Mouse (Mus musculus) layer of hippocampus, adult 8-10 months (tissue): ENCODE data around the gene Naxd. TPM values are rescaled to one million over a fixed set of nuclear protein-coding genes. Genes with fewer than 3 reads are reported as not detected.
A peak's percentile ranks its signal among the peaks of the same experiment; 100 is the strongest.
"Not testable (repeated sequence)": the region's sequence is repeated elsewhere in the genome, so short reads cannot be mapped to it uniquely, and the experiment has no call there.

Source experiments
- DNase-seq, 2 experiments: peaks; one replicate each; pipeline ENCODE4 v3.0.0; 2022; ENCODE audit warnings: low spot score in 2 of 2
- total RNA-seq, 4 experiments: library from RNA; stranded (reverse); gene quantifications; 2 replicates each; pipeline ENCODE4 v1.2.4; 2022

Naxd gene
- total RNA-seq, 4 experiments from 2014 or later: 57.5 to 64.5 (median 63.5) TPM

DNA sequence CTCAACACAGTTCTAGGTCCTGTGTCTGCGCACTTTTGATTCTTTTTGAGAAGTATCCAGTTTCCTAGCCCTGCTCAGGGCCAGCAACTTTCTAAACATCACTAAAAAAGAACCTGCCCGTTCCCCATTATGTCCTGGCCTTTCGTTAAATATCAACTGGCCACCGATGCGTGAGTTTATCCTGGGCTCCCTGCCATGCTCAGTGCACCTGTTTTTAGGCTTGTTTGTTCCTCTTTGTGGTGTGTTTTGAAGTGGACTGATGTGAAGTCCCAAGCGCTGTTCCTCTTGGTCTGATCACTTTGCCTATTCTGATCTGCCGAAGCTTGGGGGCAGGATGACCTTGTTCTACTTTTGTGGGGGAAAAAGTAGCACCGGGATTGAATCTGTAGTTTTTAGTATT, 26.0 kb upstream of the Naxd start:
- no peak for DNase-seq

DNA sequence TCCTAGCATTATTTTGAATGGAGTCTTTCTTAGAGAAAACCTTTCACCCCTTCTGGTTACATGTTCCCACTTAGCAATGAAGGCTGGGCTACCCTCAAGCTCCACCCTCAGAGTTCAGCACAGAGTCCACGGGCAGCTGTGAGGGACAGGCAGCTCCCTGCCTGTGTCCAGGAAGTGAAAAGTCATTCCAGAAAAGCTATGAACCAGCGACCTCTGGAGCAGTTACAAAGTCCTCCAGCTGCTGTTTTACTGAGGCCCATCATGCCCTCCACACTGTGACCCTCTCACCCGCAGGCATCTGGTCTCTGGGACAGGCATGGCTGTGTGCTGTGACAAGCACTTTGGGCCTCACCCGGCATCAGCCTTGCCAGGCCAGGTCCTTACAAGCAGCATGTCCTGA, 24.2 kb upstream of the Naxd start:
- no peak for DNase-seq

DNA sequence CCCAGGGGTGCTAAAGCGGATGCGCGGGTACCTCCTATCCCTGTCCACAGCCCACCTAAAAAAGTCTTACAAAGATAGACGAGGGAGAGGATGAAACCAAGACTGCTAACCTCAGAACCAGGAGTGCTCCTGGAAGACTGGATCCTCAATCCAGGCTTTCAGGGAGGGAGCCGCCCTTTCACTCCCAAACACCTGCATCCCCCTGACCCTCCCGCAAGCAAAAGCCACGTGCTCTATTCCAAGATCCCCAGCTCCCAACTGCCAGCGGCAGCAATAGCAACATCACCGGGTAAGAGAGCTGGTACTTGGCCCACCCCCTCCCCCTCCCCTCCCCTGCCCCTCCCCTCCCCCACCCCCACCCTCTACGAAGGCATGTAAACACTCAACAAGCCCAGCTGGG, 21.9 kb upstream of the Naxd start:
- DNase-seq: no peak

DNA sequence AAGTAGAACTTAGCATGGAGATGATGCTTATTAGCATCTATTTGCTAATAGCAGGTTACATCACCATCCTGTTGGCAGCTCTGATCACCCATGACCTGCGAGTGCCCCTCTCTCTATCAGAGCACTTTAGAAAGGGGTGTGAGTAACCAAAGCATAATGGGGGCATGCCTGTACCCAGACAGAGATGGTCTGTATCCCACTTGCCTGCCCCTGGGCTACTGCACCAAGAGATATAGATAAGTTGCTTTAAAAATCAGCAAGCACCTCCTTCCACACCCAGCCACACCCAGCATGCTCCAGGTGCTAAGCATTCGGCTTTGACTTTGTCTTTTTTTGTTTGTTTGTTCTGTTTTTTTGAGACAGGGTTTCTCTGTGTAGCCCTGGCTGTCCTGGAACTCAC, 21.4 kb upstream of the Naxd start:
- DNase-seq: no peak

DNA sequence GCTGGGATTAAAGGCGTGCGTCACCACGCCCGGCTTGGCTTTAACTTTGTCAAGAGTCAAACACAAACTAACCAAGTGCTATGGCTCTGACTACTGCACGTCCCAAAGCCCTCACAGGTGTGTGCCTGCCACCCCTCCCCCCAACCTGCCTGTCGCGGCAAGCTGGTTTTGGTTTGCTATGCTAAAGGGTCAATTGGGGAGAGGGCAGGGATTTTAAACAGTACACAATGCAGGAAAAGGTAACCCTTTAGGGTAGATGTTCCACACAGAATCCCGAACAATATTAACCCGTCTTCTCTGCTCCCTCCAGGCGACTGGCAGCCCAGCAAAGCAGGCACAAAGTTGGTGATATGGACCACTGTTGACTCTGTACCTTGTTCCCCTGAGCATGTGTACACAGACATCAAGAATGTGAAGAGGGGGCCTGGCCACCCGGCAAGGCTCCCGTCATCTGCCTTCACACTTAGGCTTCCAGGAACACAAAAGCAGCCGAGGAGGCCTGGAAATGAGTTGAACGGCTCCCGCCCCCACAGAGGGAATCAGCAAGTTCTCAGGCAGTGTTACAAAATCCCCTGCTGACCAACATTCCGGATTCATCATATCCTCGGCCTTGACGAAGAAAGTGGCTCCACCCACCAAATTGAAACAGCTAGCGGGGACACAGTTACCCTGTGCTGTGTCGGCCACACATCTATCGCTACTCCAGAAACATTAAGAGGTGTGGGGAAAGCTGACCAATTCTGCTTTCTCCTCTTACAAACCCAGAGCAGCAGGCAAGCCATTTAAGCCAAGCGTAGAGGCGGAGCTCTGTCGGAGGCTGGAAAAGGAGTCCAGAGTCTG, 20.7 kb upstream of the Naxd start:
- DNase-seq: peak in 1 of 2 experiments; percentile 12

DNA sequence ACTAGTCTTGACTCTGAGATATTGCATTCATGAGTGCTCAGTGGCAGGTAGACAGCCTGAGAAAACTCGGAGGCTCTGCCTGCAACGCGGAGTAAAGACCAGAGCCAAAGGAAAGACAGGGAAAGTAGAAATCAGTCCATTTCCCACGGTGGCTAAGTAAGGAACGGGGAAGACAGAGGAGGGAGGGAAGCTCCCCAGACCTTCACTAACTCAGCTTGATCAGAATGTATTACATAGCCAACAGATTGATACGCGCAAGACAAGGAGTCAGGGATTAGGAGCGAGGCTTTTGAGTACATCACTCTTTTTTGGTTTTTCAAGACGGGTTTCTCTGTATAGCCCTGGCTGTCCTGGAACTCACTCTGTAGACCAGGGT, 20.1 kb upstream of the Naxd start:
- DNase-seq: no peak

DNA sequence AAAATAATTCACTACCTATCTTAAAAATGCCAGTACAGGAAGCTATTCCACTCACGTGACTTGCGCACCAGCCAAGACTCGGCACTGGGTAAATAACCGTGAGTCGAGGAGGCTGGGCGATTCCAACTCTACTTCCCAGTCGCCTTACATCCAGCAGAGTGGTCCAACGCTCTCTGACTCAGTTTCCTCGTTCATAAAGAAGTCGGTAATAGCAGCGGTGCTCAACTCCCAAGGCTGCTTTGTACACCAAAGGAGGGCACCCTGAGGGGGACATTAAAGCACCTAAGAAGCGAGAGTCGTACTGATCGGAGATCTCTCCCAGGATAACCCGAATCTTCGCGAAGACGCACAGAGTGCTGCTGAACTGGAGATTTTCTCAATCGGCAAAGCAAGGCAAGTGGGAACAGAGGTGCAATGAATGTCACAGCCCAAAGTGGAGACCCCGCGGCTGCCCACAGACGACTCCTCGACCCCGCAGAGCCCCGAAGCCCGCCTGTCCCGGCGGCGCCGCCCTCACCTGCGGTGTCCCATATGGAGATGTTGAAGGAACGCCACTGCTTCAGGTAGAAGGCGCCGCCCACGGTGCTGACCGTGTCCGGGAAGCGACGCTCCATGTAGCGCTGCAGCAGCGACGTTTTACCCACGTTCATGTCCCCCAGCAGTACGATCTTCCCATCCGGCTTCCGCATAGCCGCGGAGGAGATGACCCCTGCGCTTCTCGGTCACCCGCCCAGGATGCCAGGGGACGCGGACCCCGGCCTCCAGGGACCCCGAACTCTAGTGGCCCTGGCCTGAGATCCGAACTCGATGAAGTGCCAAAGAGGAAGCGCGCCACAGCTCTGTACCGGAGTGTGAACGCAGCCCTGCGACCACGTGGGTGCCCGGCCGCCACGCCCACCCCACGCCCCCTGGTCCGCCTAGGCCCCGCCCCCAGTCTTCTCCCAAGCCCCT, 19.2 kb upstream of the Naxd start, which contains the start of gene Rab20:
Rab20 (minus strand) TSS at position 900 of the 951 bp plus-strand sequence.
- no peak for DNase-seq

DNA sequence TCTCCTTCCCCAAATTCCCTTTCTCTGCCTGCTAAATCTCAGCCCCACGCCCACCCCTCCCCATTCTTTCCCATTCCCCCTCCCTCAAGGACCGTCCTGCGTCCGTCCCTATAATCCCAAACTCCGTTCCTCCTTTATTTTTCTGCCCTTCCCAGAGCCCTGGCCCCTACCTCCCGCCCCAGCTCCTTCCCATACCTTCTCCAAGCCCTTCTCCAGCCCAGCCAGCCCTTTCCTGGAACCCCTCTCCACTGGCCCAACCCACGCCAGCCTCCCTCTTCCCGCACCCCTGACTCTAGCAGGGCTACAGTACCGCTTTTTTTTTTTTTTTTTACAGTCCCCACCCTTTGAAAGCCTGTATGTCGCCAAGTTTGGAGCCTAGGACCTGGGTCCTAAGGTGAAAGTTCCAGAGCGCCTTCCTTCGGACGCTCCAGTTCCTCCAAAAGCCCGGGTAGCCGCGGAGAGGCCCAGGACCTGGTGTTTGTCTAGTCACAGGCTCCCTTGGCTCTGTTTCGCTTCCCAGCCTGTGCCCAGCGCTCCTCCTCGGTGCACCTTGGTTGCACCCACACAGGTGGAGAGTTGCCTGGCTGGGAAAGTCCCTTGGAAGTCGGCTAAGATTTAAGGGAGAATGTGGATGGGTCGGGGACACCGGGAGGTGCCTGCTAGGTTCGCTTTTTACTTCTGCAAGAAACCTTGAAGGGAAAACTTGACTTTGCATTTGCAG, 18.3 kb upstream of the Naxd start:
- DNase-seq: no peak

DNA sequence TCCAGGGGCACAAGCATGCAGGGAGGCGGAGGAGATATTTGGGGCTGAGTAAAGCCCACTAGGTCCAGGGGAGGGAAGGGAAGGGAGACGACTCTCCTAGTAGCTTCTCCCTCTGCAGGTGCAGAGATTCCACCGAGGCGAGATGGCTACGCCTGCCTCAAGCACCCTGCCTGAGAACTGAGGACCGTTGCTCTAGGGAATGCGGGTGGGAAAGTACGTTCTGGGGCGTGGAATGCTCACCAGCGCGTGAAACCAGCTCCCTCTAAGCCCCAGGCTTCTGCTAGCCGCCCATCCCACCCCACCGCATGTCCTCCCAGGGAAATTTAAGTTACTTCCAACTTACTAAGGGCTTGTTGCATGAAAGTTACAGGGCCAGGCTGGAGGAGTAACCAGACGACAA, 17.7 kb upstream of the Naxd start:
- DNase-seq: no peak

DNA sequence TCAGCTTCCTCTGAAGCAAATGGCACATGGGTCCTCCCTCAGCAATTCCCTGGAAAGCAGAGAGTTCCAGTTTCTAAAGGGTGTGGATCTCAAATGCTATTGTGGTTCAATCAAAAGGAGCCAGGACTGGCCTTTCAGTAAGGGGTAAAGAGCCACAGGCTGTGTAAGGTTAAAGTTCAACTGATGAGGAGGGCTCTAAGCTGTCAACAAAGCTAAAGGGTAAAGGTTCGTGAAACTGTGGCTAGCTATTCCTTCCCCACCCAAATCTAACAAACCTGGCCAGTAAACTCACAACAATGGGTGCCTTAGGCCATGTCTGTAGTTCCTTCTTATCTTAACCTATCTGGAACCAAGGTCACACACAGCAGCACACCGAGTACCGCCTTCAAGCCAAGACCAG, 15.4 kb upstream of the Naxd start:
- no peak for DNase-seq

DNA sequence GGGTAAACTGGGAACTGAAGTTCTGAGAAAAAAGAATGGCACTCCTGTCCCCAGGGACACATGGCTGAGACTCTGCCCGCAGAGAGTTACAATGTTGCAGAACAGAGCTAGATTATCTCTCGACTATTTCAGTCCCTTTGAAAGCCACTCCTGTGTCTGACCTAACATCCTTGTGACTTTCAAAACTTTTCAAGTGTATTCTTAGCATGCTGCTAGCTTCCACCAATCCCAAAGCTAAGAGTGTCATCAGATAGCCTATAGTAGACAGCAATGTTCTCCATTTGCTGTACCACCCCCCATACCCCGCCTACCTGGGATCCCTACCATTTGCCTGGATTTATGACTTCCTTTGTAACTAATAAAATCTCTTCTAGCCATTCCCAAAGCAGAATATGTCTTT, 14.8 kb upstream of the Naxd start:
- no peak for DNase-seq

DNA sequence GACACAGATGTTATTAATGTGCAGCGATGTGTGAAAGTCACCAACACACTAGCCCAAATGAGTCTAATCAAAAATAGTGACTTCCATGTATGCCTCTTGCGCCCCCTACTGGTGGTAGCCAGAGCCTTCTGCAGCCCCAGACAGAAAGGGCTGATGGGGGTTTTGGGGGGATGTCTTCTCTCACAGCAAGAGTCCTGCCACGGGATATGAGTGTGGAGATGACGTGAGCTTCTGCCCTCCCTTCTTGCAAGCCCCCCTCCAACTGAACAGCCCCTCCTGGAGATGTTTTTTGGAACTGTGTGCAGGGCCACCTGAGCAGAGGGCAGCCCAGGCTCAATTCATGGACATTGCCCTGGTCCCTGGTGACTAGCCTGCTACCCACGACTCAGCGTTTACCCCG, 11.2 kb upstream of the Naxd start:
- peak in 1 of 2 experiments; percentile 71 for DNase-seq

DNA sequence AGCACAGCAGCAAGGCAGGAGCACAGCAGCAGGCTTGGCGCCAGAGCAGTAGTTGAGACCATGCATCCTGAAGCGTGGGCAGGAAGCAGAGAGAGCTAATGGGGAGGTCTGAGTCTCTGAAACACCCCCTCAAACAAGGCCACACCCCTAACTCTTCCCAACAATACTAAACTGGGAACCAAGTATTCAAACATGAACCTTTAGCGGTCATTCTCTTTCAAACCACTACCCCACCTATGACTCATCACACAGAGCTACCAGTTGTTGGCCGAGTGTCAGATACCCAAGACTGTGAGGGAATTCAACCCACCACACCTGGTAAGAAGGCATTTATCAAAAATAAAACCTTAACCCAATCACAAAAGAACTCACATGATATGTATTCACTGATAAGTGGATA, 10.1 kb upstream of the Naxd start:
- DNase-seq: no peak

DNA sequence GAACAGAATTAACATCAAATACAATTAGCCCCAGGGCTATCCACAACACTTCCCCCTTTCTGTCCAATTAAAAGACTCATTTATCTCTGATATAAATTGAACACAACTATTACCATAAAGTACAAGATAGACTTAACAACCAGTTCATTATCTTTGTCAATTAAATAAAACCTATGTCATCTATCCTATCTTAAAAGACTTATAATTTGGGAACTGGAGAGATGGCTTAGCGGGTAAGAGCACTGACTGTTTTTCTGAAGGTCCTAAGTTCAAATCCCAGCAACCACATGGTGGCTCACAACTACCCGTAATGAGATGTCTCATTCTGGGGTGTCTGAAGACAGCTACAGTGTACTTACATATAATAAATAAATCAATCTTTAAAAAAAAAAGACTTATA, 5.0 kb upstream of the Naxd start:
- not testable (repeated sequence) for DNase-seq

DNA sequence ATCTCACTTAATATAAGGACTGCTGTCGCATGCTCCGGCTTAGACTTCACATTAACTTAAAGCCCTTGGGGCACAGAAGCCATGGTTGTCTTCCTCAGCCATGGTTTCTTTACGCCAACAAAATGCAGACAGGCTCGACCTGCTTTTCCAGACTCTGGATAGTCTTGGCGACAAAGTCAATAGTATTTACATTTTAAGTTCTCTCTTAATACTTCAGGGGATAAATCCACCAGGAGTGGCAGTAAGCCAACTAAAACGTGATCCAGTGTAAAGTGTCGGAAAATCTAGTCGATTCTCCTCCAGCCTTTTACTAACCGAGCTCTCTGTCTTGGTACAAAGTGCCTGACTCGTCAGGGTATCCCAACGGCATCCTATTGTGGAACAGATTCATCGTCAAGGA, 975 bp downstream of the Naxd start:
- DNase-seq: no peak

DNA sequence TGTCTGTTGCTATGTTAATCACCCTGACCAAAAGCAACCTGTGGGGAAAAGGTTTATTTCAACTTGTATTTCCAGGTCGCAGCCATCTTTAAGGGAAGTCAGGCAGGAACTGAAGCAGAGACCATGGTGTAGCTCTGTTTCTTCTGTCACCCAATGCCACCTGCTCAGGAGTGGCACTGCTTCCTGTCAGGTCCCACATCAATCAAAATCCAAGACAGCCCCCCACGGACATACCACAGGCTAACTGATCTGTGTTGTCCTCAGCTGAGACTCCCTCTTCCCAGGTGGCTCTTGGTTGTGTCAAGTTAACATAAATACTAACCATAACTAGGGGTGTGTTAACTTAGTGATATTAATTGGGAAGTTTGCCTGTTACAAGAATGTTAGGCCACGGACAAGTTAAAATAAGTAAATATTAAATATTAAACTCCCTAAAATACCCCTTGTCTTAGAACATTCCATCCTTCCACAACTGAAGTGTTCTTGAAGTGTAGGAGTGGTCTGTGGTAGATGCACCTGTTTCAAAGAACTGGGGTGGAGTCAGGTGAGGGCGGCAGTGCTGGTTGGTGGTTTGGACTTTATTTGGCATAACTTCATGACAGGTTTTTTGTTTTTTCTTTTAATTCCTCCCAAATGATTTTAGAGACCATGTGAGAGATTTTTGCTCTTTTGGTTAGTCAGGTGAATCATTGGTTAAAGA, 1.6 kb downstream of the Naxd start:
- DNase-seq: no peak

DNA sequence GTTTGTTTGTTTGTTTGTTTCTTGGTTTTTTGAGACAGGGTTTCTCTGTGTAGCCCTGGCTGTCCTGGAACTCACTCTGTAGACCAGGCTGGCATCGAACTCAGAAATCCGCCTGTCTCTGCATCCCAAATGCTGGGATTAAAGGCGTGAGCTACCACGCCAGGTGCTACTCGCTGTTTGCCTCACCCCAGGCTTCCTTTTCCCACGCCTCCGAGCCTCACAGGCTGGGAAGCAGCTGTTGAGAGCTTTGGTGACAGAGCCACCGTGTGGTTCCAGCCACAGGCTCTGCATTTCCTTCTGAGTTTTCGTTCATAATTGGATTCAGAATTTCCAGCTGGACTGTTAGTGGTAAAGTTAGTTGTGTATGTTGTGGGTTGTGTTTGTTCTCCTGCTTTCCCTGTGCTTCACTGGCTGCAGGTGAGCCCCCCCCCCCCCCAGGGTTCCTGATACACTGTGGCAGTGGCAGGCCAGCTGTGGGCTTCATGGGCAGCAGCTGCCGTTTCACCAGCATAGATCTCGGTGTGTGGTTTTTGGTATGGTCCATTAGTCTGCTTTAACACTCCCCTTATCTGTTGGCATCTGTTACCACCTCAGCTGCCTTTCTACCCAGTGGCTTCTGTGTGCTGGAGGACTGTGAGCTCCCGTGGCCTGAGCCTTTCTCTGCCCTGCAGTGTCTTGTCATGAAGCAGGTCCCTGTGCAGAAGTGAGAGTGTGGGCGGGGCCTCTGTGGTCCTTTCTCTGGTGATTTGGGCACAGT, 6.3 kb downstream of the Naxd start:
- no peak for DNase-seq

DNA sequence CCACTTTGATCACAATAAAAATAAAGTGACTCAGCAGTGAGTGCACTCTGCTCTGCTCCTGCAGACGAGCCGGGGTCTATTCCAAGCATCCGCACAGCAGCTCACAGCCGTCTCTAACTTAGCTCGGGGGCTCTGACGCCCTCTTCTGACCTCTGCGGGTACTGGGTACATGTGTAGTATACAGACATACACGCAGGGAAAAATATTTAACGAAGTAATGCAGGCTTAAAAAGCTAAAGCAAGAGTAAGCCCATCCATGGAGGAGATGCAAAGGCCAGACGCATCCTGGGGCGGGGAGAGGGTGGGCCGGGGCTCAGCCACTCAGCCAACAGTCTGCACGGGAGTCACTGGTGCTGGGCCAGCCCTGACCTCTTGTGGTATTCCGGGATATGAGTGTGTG, 8.8 kb downstream of the Naxd start:
- no peak for DNase-seq

DNA sequence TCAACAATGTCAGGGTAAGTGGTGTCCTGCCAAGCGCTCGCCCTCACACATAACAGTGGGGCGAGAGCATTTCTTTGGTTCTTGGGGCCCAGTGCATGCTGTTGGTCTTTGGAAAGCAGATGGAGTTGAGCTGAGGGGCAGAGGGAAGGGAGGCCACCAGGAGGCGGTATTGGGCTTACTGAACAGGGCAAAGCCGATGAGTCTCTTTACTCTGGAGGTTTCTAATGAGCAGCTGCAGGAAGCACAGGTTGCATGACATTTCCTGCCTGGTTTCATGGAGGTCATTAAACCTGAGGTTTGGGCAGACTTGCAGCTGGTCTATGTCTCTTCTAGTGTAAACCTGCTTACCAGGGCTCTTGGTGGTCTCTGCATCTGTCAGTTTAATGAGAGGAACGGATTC, 9.5 kb downstream of the Naxd start:
- DNase-seq: no peak

DNA sequence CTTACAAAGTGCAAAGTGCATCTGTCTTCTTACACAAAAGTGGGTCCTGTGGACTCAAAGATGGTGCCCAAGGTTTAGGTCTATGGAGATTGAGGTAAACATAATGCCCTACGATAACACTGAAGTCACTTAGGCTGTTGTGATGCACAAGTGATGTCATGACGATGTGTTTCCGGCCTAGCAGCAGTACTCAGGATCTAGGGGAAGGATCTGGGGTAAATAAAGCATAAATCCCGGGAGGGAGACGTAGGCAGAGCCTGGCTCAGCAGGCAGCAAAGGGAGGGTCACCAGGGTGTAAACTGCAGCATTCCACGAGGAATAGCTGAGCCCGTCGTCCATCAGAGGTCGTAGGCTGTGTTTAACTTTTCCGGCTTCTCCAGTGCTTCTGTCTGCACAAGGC, 11.6 kb downstream of the Naxd start:
- DNase-seq: no peak
